Mouse (Mus musculus) MEL (cell line): ENCODE data around the gene Gm49486. TPM values are rescaled to one million over a fixed set of nuclear protein-coding genes. Genes with fewer than 3 reads are reported as not detected.

Experiments
- DNase-seq: peaks from one replicate; pipeline ENCODE4 v3.0.0; 2011; ENCODE audit warnings: low read depth, low spot score
- H3K27ac ChIP-seq: 2 replicates; pipeline ENCODE4 v1.5.1; 2012; ENCODE audit warnings: low read depth, mild to moderate bottlenecking, control low read depth, low read length, moderate library complexity; ENCODE audit not compliant: control insufficient read depth
- H3K27me3 ChIP-seq, 2 experiments: fragments of 150-350 bp in 1 of 2; sonication (generic) in 1 of 2; 2 replicates each; pipeline ENCODE4 v1.6.1; 2012; ENCODE audit warnings: low read length in 2 of 2, mild to moderate bottlenecking in 2 of 2, improper control_type of control experiment in 1 of 2, moderate library complexity in 1 of 2; ENCODE audit not compliant: insufficient read depth in 2 of 2, control insufficient read depth in 1 of 2
- H3K36me3 ChIP-seq, 2 experiments: 2 replicates each; pipeline ENCODE4 v1.6.1; 2012 to 2014; ENCODE audit warnings: low read length in 2 of 2, improper control_type of control experiment in 1 of 2, inconsistent platforms in 1 of 2, mild to moderate bottlenecking in 1 of 2; ENCODE audit not compliant: insufficient read depth in 2 of 2, control insufficient read depth in 1 of 2
- H3K4me1 ChIP-seq, 2 experiments: fragments of 150-350 bp in 1 of 2; sonication (generic) in 1 of 2; 2 replicates each; pipeline ENCODE4 v1.6.1; 2012; ENCODE audit warnings: low read length in 2 of 2, improper control_type of control experiment in 1 of 2, mild to moderate bottlenecking in 1 of 2; ENCODE audit not compliant: insufficient read depth in 2 of 2, control insufficient read depth in 1 of 2
- H3K4me3 ChIP-seq, 2 experiments: fragments of 150-350 bp in 1 of 2; sonication (generic) in 1 of 2; 2 replicates each; pipeline ENCODE4 v1.5.1; 2012; ENCODE audit warnings: low read depth in 2 of 2, low read length in 2 of 2, mild to moderate bottlenecking in 2 of 2, moderate library complexity in 2 of 2, control low read depth in 1 of 2, improper control_type of control experiment in 1 of 2; ENCODE audit not compliant: control insufficient read depth in 1 of 2, insufficient read depth in 1 of 2
- H3K79me2 ChIP-seq: 2 replicates; pipeline ENCODE4 v1.6.1; 2012; ENCODE audit warnings: mild to moderate bottlenecking, low read length, moderate library complexity; ENCODE audit not compliant: control insufficient read depth, poor library complexity, insufficient read depth
- H3K9ac ChIP-seq: 2 replicates; pipeline ENCODE4 v1.6.1; 2012; ENCODE audit warnings: low read depth, mild to moderate bottlenecking, control low read depth, low read length, moderate library complexity; ENCODE audit not compliant: control insufficient read depth, poor library complexity, severe bottlenecking
- H3K9me3 ChIP-seq: fragments of 150-350 bp; sonication (generic); replicated peaks from 2 replicates; pipeline ENCODE4 v1.6.1; 2012; ENCODE audit warnings: mild to moderate bottlenecking, low read length, improper control_type of control experiment, moderate library complexity; ENCODE audit not compliant: insufficient read depth
- CHD2 ChIP-seq: IDR thresholded peaks from 2 replicates; pipeline ENCODE4 v1.6.1; 2011; ENCODE audit warnings: low read length, improper control_type of control experiment
- CTCF ChIP-seq, 3 experiments: IDR thresholded peaks in 2 of 3; conservative IDR thresholded peaks in 1 of 3; 2 replicates each; pipeline ENCODE4 v1.5.1; 2011 to 2012; ENCODE audit warnings: low read length in 3 of 3, low read depth in 2 of 3, mild to moderate bottlenecking in 2 of 3, improper control_type of control experiment in 1 of 3, inconsistent platforms in 1 of 3, mixed read lengths in 1 of 3, moderate library complexity in 1 of 3; ENCODE audit not compliant: control insufficient read depth in 1 of 3, insufficient read depth in 1 of 3, poor library complexity in 1 of 3, severe bottlenecking in 1 of 3
- ELF1 ChIP-seq: IDR thresholded peaks from 2 replicates; pipeline ENCODE4 v1.6.1; 2014; ENCODE audit warnings: low read depth, mild to moderate bottlenecking, inconsistent platforms, low read length, improper control_type of control experiment, moderate library complexity
- ETS1 ChIP-seq: IDR thresholded peaks from 2 replicates; pipeline ENCODE4 v1.6.1; 2012; ENCODE audit warnings: low read depth, mild to moderate bottlenecking, inconsistent platforms, low read length, improper control_type of control experiment, moderate library complexity
- GABPA ChIP-seq: IDR thresholded peaks from 2 replicates; pipeline ENCODE4 v1.6.1; 2012; ENCODE audit warnings: low read depth, mild to moderate bottlenecking, inconsistent platforms, low read length, improper control_type of control experiment, moderate library complexity
- GATA1 ChIP-seq: IDR thresholded peaks from 2 replicates; pipeline ENCODE4 v1.6.1; 2011; ENCODE audit warnings: low read depth, low read length, improper control_type of control experiment
- HCFC1 ChIP-seq: IDR thresholded peaks from 2 replicates; pipeline ENCODE4 v1.6.1; 2012; ENCODE audit warnings: low read depth, mild to moderate bottlenecking, inconsistent platforms, low read length, improper control_type of control experiment, moderate library complexity
- JUND ChIP-seq: IDR thresholded peaks from 2 replicates; pipeline ENCODE4 v1.6.1; 2011; ENCODE audit warnings: low read depth, mild to moderate bottlenecking, improper control_type of control experiment, low read length
- KAT2A ChIP-seq: conservative IDR thresholded peaks from 2 replicates; pipeline ENCODE4 v1.6.1; 2012; ENCODE audit warnings: low read depth, low read length, improper control_type of control experiment, inconsistent platforms
- MAFK ChIP-seq: IDR thresholded peaks from 2 replicates; pipeline ENCODE4 v1.6.1; 2011; ENCODE audit warnings: low read depth, mild to moderate bottlenecking, low read length, improper control_type of control experiment, borderline replicate concordance
- MAX ChIP-seq: IDR thresholded peaks from 2 replicates; pipeline ENCODE4 v1.6.1; 2011; ENCODE audit warnings: low read length, improper control_type of control experiment
- MAZ ChIP-seq: IDR thresholded peaks from 2 replicates; pipeline ENCODE4 v1.6.1; 2012; ENCODE audit warnings: low read depth, mild to moderate bottlenecking, inconsistent platforms, low read length, improper control_type of control experiment
- MEF2A ChIP-seq: IDR thresholded peaks from 2 replicates; pipeline ENCODE4 v1.6.1; 2014; ENCODE audit warnings: low read depth, mild to moderate bottlenecking, inconsistent platforms, low read length, improper control_type of control experiment; ENCODE audit not compliant: poor library complexity, insufficient replicate concordance, severe bottlenecking; ENCODE audit errors: extremely low read depth
- MYC ChIP-seq: IDR thresholded peaks from 2 replicates; pipeline ENCODE4 v1.6.1; 2011; ENCODE audit warnings: low read depth, mild to moderate bottlenecking, low read length, improper control_type of control experiment, moderate library complexity
- NELFE ChIP-seq: IDR thresholded peaks from 2 replicates; pipeline ENCODE4 v1.6.1; 2011; ENCODE audit warnings: low read depth, low read length, improper control_type of control experiment
- NRF1 ChIP-seq: IDR thresholded peaks from 2 replicates; pipeline ENCODE4 v1.6.1; 2014; ENCODE audit warnings: low read depth, mild to moderate bottlenecking, inconsistent platforms, low read length, improper control_type of control experiment, moderate library complexity; ENCODE audit not compliant: poor library complexity, insufficient read depth, severe bottlenecking
- POLR2A ChIP-seq, 2 experiments: IDR thresholded peaks; 2 replicates each; pipeline ENCODE4 v1.6.1; 2011 to 2012; ENCODE audit warnings: low read length in 2 of 2, mild to moderate bottlenecking in 2 of 2, control low read depth in 1 of 2, improper control_type of control experiment in 1 of 2, low read depth in 1 of 2, moderate library complexity in 1 of 2; ENCODE audit not compliant: control insufficient read depth in 1 of 2, insufficient read depth in 1 of 2, poor library complexity in 1 of 2
- RCOR1 ChIP-seq: IDR thresholded peaks from 2 replicates; pipeline ENCODE4 v1.6.1; 2012; ENCODE audit warnings: low read depth, mild to moderate bottlenecking, inconsistent platforms, low read length, improper control_type of control experiment
- SMC3 ChIP-seq: IDR thresholded peaks from 2 replicates; pipeline ENCODE4 v1.6.1; 2011; ENCODE audit warnings: low read depth, low read length, improper control_type of control experiment
- TBP ChIP-seq: IDR thresholded peaks from 2 replicates; pipeline ENCODE4 v1.8.0; 2011; ENCODE audit warnings: low read depth, low read length, improper control_type of control experiment
- TCF12 ChIP-seq: IDR thresholded peaks from 2 replicates; pipeline ENCODE4 v1.6.1; 2014; ENCODE audit warnings: low read depth, mild to moderate bottlenecking, inconsistent platforms, low read length, improper control_type of control experiment, moderate library complexity
- UBTF ChIP-seq: IDR thresholded peaks from 2 replicates; pipeline ENCODE4 v1.6.1; 2012; ENCODE audit warnings: low read depth, mild to moderate bottlenecking, inconsistent platforms, low read length, improper control_type of control experiment, moderate library complexity, borderline replicate concordance; ENCODE audit not compliant: insufficient read depth
- ZKSCAN1 ChIP-seq: IDR thresholded peaks from 2 replicates; pipeline ENCODE4 v1.6.1; 2012; ENCODE audit warnings: low read depth, mild to moderate bottlenecking, inconsistent platforms, low read length, improper control_type of control experiment, moderate library complexity
- ZMIZ1 ChIP-seq: IDR thresholded peaks from 2 replicates; pipeline ENCODE4 v1.6.1; 2012; ENCODE audit warnings: low read depth, mild to moderate bottlenecking, inconsistent platforms, low read length, improper control_type of control experiment, moderate library complexity
- ZNF384 ChIP-seq: IDR thresholded peaks from 2 replicates; pipeline ENCODE4 v1.6.1; 2012; ENCODE audit warnings: low read depth, mild to moderate bottlenecking, inconsistent platforms, low read length, improper control_type of control experiment
- polyA plus RNA-seq, 2 experiments: library from polyadenylated mRNA; stranded (reverse) in 1 of 2; unstranded in 1 of 2; fragments of >175 nt in 1 of 2; fragments of >200 nt in 1 of 2; gene quantifications; 2 replicates each; pipeline versions ENCODE4 v1.2.1 to v1.2.4; 2012; ENCODE audit warnings: low replicate concordance in 2 of 2, low read depth in 1 of 2; ENCODE audit not compliant: insufficient read length in 2 of 2, insufficient read depth in 1 of 2, missing spikeins in 1 of 2
- total RNA-seq: library from RNA; depleted of rRNA; stranded (reverse); fragments of 300-350 nt; gene quantifications from 2 replicates; pipeline ENCODE4 v1.2.3, GENCODE M21; 2012

Gene Gm49486
- total and polyA plus RNA-seq, 3 experiments: 0.12 to 0.46 TPM; not detected in 1

DNA sequence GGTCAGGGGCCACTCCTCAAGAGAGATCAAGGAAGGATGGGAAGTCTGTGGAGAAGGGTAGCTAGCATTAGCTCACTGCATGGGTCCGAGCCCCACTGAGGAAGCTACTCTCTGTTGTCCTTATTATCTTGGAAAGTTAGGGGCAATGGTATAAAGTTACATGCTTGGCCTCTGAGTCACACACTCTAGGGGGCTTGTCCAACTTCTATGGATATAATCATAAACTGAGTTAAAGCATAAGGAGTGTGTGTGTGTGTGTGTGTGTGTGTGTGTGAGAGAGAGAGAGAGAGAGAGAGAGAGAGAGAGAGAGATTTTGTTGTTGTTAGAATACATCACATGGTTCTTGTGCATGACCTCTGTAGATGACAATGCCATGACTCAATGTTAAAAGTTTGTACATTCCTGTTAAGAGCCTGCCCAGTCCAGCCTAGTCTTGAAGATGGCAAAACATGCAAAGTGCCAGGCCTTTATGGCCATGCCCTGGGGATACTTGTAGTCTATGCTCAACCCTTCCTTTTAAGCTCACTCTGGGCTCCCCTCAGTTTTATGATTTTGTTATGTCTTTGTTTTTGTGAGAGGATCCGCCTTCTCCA lies 70.5 kb downstream of the Gm49486 start:
- no peak overlapping the region for H3K9ac ChIP-seq
- H3K4me3 ChIP-seq: no peak overlapping the region
- DNase-seq: no peak
- H3K27ac ChIP-seq: no peak overlapping the region
- H3K4me1 ChIP-seq: no peaks in the 10 kb centered on the region
- no peaks in the 10 kb centered on the region for H3K9me3 ChIP-seq
- no peaks in the 10 kb centered on the region for H3K79me2 ChIP-seq
- H3K36me3 ChIP-seq: no peaks in the 10 kb centered on the region
- H3K27me3 ChIP-seq: no peaks in the 10 kb centered on the region
- no peak for TF ChIP-seq MAX
- no peak for TF ChIP-seq KAT2A
- TF ChIP-seq SMC3: no peak
- TF ChIP-seq, all 39 proteins: peak for 0

DNA sequence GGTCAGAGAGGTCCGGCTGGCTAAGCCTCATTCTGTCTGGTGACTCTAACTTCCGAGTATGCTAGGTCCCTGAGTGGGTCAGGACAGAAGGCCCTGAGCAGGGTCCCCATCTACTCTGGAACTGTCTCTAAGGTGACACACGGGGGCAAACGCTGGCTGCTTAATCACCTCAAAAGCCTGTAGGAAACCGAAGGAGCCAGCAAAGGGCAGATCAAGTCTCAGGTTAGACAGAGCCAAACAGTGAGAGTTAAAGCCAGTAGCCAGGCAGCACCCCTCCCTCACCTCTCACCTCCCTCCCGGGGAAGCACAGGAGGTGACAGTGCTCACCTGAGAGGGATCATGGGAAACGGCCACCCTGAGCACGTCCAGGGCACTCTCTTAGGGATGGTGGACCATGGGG lies 74.5 kb downstream of the Gm49486 start:
- no peaks in the 10 kb centered on the region for H3K9me3 ChIP-seq
- H3K27ac ChIP-seq: no peak overlapping the region
- no peak overlapping the region for H3K9ac ChIP-seq
- H3K4me1 ChIP-seq: no peaks in the 10 kb centered on the region
- H3K27me3 ChIP-seq: no peaks in the 10 kb centered on the region
- DNase-seq: no peak
- H3K4me3 ChIP-seq: no peak overlapping the region
- H3K79me2 ChIP-seq: no peaks in the 10 kb centered on the region
- H3K36me3 ChIP-seq: no peaks in the 10 kb centered on the region; a peak in 1 of 4 replicates
- no peak for TF ChIP-seq CHD2
- TF ChIP-seq ZMIZ1: no peak
- no peak for TF ChIP-seq ZKSCAN1
- no peak for TF ChIP-seq MEF2A
- no peak for TF ChIP-seq MAFK
- TF ChIP-seq SMC3: no peak
- no peak for TF ChIP-seq ETS1
- no peak for TF ChIP-seq UBTF

DNA sequence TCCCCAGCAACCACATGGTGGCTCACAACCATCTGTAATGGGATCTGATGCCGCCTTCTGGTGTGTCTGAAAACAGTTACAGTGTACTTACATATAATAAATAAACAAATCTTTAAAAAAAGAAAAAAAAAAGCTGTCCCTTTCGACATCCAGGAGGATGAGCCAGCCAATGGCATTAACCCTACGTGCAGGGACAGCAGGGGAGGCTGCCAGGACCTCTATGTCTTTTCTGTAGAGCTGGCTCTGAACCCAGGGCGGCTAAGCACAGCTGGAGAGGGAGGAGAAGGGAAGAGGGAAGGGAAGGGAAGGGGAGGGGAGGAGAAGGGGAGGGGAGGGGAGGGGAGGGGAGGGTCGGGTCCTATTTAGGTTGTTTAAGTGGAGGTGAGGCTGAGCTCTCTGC lies 75.6 kb downstream of the Gm49486 start:
- Histone ChIP-seq H3K27ac (no peak overlapping the region), H3K4me1 (no peaks in the 10 kb centered on the region), H3K4me3 (no peak overlapping the region), H3K79me2 (no peaks in the 10 kb centered on the region), H3K36me3 (no peaks in the 10 kb centered on the region; a peak in 1 of 4 replicates), H3K9me3 (no peaks in the 10 kb centered on the region), H3K9ac (no peak overlapping the region), H3K27me3 (no peaks in the 10 kb centered on the region)
- no peak for DNase-seq
- no peak for TF ChIP-seq TBP
- TF ChIP-seq TCF12: no peak
- no peak for TF ChIP-seq MYC
- no peak for TF ChIP-seq CTCF (IDR thresholded peaks at IDR 0.05 in 2 of 3, conservative IDR thresholded peaks at IDR 0.05 in 1 of 3; ENCODE audit: control insufficient read depth in 1 of 3, insufficient read depth in 1 of 3, low read depth in 2 of 3, low read length in 3 of 3, poor library complexity in 1 of 3, severe bottlenecking in 1 of 3)
- TF ChIP-seq MAZ: no peak
- TF ChIP-seq ZNF384: no peak
- TF ChIP-seq JUND: no peak
- TF ChIP-seq POLR2A (IDR thresholded peaks at IDR 0.05; ENCODE audit: control insufficient read depth in 1 of 2, insufficient read depth in 1 of 2, low read depth in 1 of 2, low read length in 2 of 2, poor library complexity in 1 of 2): no peak
- TF ChIP-seq GATA1: no peak
- TF ChIP-seq NRF1: no peak
- TF ChIP-seq RCOR1: no peak
- no peak for TF ChIP-seq SMC3
- no peak for TF ChIP-seq ELF1
- TF ChIP-seq NELFE: no peak
- no peak for TF ChIP-seq MEF2A
- no peak for TF ChIP-seq GABPA
- no peak for TF ChIP-seq HCFC1
- TF ChIP-seq ETS1: no peak
